Mouse (Mus musculus): ENCODE measurements around the gene Adipoq. TPM values are rescaled to one million over a fixed set of nuclear protein-coding genes. Genes with fewer than 3 reads are reported as not detected.
"Not testable (repeated sequence)": the region's sequence is repeated elsewhere in the genome, so short reads cannot be mapped to it uniquely, and the experiment has no call there.

Adipoq gene
- polyA plus RNA-seq, 1 experiment = 78.4 TPM

DNA sequence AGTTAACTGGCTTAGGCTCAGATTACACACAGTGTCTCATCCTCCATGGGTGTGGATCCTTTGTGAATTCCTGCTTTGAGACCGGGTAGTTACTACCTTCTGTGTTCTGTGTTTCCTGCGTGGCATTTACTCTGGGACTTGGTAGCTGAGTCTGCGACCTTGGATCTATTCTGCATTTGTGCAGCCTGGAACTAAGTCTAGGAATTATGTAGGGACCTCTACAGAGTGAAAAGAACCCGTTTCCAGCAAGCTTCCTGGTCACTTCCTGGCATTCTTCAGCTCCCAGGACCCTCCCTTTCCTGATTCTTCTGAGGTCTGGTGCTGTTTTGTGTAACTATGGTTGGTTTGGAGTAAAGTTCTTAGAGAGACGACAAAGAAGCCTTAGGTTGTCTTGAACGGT is 18.1 kb downstream of the Adipoq start:
- no peak for DNase-seq (ENCODE audit: low spot score)

DNA sequence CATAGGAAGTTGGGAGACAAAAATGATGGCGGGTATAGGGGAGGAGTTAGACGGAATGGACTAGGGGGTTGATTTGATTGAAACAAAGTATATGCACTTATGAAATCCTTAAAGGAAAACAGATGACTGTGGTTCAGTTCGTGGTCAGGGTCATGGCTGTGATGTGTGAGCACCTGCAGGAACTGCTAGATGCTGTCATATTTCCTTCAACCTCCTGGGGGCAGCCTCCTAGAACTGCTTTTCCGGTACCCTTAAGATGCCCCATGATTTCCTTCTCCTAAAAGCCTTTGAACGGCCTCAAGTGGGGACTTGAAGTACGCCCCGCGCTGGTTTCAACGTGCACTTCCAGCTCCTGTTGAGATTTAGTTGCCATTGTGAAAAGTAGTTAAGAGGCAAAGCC is 19.1 kb downstream of the Adipoq start:
- no peak for DNase-seq (ENCODE audit: low spot score)

DNA sequence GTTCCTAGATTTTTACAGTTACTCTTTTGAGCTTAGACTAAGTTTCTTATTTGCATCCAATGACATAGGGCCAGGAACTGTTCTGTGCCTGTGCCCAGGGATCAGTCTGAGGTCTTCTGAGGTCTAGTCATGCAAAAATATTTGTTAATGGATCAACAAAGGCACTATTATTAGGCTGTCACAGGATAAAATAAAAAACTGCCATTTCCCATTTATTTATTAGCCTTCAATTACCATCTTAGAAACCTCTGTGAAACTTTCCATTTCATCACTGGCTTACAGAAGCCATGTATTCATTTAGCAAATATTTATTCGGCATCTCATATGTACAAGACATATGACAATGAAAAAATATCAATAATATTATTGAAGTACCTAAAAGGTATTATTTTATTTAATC is 20.3 kb downstream of the Adipoq start:
- DNase-seq (ENCODE audit: low spot score) = no peak

DNA sequence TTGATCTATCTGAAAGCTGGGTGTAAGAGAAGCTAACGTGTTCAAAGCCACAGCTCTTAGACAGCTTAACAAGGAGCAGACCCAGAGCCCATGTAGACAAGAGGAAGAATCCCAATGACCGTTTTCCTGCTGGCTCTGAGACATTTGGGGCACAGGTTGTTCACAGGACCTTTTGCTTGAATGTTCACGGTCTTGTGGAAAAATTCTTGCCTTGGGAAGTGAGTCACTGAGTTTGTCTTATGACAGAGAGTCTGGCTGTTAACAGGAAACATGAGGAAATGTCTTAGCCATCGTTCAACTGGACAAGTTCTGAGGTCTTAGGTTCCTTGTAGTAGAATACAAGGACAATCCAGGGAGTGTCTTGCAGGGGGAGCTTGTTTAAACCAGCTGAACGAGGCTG is 20.7 kb downstream of the Adipoq start:
- DNase-seq (ENCODE audit: low spot score) = no peak

DNA sequence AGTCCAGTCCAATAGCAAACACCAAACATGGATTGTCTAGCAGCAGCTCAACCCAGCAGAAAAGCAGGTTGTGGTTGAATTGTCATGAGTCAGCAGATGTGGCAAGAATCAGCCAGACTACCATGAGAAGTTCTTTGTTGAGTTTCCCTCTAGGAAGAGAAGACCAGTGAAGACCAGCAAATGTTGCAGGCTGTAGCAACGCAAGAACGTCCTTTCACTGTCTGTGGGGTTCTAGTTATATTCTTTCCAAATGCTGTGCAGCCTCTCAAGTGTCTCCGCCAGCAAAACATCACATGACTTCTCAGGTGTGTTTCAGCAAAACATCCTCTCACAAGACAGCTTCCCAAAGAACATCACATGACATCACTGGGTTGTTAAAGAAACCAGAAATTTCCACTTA is 24.5 kb downstream of the Adipoq start:
- no peak for DNase-seq (ENCODE audit: low spot score)

DNA sequence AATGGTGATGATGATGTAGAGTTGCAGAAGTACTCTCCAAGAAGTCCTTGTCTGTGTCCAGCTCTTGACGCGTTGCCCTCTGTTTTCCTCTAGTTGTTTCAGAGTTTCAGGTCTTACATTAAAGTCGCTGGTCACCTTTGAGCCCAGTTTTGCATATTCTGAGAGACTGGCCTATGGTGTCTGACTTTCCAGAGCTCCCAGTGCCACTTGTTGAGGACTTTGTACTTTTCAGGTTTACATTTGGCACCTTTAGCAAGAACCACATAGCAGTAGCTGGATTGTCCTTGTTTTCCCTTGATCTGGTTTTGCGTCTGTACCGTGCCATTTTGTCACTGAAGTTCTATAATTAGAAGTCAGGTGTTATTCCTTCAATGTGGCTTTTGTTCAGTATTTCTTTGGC is 27.6 kb downstream of the Adipoq start:
- DNase-seq (ENCODE audit: low spot score) = no peak

DNA sequence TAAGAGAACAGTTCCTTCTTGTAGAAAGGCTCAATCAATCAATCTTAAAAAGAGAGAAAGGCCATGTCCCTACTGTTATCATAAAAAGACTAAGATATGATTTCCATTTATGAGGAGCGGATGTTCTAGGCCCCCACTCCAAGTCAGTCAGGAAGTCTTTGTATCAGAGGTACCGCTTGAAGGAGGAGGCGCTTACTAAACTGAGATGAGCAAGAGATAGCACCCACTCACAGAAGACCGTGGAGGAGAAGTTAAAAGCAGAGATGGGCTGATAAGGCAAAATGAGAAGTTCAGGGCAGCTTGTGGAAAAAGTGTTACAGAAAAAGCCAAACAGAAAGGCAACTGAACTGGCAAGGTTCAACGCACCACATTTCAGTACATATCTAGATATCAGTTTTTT is 28.5 kb downstream of the Adipoq start:
- DNase-seq (ENCODE audit: low spot score) = no peak

DNA sequence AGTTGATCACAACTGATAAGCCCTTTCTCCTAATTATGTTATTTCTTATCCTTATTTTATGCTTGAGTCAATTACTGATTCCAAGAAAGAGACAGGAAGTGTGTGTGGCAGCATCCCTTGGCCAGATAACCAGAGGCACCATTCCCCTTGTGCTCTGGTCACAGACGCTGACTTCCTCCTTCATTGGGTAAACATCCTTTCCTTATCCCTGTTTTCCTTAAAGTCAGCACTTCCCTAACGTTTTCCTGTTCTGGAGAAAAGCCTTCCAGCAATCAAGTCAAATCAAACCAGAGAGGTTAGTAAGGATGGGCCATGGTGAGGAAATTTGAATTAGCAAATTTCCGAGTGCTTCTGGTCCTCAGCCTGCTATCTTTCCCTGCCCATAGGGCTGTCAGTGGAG is 29.6 kb downstream of the Adipoq start:
- no peak for DNase-seq (ENCODE audit: low spot score)

DNA sequence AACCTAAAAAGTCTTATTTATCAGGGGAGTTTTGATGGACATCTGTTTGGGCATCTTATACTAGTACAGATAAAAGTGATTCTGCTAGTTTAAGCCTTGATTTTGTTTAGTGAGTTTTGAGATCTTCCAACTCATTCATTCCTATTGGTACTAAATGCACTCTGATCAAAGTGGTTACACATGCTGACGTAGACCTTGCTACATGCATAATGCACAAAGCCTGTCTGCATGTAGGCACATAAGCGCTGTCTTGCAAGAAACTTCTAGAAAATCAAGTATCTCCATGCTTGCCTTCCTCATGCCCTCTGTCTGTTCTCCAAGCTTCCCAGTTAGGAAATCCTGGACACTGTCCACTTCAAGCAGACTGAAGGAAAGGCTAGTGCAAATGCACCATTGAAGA is 31.5 kb downstream of the Adipoq start:
- no peak for DNase-seq (ENCODE audit: low spot score)

DNA sequence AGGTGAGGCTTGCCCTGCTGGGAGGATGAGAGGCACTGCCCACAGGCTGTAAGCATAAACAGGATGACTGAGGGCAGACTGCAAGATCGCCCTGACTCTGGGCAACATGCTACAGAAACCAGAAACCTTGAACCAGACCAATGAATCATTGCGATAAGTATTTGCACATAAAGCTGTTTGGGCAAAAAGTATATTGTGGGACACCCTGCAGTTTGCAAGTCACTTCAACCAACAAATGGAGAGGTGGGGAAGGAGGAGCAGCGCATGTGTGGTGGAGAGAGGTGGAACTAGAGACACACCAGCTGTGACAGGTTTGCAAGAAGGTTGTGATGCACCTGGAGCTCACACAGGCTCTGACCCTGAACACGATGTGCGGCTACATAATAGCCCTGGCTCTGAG is 32.5 kb downstream of the Adipoq start:
- DNase-seq (ENCODE audit: low spot score) = no peak

DNA sequence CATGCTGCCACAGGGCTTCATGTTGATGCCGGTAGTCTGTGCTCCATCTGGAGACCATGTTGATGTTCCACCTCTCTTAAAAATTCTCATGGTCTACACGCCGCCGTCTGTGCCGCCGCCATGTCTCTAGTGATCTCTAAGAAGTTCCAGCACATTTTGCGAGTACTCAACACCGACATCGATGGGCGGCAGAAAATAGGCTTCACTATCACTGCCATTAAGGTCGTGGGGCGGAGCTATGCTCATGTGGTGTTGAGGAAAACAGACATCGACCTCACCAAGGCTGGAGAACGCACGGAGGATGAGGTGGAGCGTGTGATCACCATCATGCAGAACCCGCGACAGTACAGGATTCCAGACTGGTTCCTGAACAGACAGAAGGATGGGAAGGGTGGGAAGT is 33.1 kb downstream of the Adipoq start:
- DNase-seq (ENCODE audit: low spot score) = not testable (repeated sequence)

DNA sequence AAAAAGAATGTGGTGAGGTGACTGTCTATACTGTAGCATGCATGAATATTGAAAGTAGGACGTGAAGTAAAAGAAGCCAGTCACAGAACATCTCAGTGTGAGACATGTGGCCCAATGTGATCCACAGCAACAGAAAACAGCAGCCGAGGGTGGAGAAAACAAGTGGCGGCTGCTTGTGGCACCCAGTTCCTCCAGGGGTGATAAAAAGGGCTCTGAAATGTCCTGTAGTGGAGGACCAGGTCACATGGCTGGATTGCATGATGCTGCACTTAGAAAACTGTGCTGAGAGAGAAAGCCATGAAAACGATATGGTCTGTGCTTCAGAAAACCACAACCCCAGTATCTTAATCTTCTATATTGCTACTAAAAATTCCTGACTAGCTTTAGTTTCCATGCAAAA is 34.7 kb downstream of the Adipoq start:
- DNase-seq (ENCODE audit: low spot score) = no peak

DNA sequence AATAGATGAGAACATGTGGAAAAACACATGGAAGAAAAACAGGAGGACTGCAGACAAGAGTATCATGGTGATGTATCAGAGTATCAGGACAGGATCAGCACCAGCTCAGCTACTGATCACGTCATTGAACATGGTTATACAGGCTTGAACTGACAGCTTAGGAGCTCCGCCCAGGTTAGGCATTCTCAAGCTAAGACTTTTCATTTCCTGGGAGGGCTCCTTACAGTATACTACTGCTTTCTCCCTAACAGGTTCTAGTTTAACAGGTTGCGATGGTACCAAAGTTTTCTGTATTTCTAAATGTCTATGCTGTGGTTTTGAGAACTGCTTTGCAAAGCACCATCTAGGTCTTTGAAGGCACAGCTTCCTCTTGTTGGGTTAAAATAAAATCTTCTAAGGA is 35.2 kb downstream of the Adipoq start:
- no peak for DNase-seq (ENCODE audit: low spot score)

DNA sequence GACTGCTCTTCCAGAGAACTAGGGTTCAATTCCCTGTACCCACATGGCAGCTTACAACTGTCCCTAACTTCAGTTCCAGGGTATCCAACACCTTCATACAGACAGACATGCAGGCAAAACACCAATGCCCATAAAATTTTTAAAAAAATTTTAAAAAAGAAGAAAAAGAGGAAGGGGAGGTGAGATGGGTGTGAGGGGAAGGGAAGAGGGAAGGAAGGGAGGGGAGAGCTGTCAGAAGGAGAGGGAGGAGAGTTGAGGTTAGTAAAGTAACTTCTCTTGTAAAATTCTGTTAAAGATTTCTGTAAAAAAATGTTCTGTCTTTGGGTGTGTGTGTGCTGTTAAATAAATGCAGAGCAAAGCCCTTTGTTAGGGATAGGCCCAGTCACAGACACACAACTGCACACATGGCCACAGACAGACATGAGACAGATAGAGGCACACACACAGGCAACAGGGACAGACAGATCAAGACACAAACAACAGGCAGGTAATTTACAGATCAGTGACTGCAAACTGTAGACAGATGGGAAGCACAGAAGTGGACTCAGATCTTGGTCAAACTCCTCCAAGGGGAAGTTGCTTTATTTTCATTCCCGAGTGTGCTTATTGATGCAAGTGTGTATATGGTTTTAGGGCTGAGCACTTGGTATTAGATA is 35.7 kb downstream of the Adipoq start:
- no peak for DNase-seq (ENCODE audit: low spot score)

DNA sequence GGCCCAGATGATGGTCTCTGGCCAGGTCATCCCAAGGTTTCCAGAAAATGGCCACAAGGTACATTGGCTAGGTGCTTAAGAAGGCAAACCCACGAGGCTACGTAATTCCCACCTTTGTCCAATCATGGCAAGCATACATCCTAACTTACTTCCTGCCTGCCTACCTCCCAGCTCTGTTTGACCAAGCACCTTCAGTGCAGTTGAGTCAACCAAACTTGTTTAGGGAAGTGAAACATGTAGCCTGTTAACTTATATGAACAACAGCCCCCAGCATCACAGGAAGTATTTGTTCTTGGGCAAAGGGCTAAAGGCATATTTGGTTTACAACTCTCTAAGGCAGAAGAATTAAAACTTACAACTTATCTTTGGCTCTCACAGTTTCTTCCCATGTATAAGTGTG is 39.5 kb downstream of the Adipoq start:
- DNase-seq (ENCODE audit: low spot score) = no peak

DNA sequence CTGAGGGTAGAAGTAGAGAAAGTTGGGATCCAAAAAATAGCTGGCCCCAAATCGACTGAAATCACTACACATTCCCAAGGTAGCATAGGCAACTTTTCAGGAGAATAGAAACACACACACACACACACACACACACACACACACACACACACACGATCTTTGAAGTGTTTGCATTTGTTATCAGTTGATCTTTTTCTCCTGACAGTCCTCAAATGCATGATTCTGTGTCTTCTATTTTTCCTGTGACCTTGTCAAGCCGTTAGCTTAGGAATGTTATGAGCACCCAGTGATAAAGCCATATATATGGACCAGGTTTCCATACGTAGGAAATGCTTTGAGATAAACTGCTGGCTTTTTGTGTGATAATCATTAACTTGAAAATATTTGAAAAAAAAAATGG is 40.1 kb downstream of the Adipoq start:
- no peak for DNase-seq (ENCODE audit: low spot score)

DNA sequence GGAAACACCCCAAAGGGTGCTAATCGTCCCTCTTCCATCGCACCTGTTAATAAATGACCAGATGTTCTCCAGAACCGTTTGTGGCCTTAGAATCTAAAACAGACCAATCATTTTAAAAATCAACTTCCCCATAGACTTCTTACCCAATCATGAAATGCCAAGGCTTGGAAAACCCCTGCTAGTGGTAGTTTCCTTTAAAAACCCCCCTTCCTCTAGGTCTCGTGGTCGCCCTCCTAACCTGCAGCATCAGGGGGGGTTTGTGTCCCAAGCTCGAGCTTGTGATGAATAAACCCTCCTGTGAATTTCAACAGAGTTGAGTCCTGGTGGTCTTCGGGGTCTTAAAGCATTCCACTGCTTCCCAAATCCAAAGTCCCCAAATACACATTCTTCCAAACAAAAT is 41.6 kb downstream of the Adipoq start:
- no peak for DNase-seq (ENCODE audit: low spot score)

DNA sequence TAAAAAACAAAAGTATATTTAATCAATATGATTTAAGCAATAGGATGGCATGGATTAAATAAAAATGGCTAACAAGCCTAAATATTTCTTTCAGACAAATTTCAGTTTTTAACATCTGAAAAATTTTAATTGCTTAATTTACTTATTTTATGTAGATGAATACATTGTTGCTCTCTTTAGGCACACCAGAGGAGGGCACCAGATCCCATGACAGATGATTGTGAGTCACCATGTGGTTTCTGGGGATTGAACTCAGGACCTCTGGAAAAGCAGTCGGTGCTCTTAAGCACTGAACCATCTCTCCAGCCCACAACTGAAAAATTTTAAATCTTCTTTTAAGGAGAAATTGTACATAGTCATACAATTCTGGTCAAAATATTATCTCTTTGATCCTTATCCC is 43.3 kb downstream of the Adipoq start:
- no peak for DNase-seq (ENCODE audit: low spot score)

DNA sequence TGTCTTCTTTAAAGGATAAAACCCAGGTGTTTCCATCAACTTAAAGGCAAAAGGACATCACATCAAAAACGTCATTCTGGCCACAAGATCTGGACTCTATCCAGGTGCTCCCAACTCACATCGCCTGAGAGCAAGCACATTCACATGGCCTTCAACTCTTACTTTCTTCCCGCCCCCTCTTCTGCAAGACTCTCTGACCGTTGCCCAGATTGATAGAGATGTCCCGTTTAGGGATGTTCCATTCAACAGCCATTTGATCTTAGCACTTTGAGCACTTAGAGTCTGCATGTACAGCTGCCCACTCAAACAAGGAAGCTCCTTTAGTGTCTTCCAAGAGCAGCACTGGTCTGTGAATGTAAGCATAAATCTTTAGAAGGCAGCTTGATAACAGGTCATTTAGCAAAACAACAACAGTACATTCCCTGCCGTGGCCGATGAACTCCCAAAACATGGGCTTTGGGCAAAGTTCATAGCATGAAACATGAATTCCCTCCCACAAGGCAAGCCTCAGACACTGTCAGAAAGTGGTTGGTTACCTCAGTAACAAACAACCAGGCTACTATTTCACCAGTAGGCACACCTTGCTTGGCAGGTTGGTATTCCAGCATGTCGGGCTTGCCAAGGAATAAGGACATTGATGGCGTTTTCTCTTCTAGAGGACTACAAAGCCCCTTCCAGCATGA is 45.4 kb downstream of the Adipoq start:
- DNase-seq (ENCODE audit: low spot score) = no peak

DNA sequence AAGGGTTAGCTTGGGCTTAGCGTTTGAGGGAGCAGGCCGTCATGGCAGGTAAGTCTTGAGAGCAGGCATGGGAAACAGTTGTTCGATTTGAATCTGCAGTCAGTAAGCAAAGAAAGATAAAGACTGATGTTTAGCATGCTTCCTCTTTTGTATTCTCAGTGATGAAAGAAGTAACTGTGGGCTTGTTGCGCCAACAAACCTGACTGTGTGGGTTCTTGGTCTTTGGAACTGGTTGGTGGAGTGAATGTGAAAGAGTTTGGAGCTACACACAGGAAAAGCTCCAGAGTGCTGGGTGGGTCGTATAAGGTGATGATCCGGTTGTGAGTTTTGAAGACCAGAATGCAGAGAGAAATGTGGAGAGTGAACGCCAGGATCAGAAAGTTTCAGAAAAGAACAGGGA is 49.3 kb downstream of the Adipoq start:
- no peak for DNase-seq (ENCODE audit: low spot score)

DNA sequence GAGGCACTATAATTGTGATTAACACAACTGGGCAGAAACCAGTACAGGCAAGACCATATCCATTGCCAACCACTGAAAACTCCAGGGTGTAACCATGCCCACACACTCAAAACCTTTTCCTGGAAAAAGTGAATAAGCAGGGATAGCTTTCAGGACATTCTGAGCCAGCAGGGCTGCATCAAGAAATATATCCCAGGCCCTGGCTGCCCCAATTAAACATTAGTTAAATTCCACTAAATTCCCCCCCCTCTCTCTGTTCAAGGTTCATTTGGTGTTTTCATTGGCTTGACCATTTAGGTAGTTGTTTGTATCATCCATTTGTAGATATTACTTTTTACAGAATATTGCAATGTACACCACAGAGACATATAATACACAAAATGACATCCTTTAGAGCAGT is 50.0 kb downstream of the Adipoq start:
- DNase-seq (ENCODE audit: low spot score) = no peak

DNA sequence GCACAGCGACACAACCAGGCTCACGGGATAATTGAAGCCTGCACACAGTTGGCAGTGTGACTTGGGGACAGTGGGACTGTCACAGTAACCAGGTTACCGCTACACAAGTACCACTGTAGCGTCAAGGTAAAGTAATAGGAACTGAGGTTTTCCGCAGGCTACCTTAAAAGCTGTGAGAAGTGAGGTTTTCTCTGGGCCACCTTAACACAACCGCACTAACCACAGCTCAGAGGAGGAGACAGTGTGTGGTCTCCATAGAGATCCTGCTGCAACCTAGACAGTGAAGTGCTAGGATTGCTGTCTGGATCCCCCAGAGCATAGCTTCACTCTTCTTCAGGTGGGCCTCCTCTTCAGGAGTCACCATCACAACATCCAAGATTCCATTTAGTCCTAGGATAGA is 50.5 kb downstream of the Adipoq start:
- no peak for DNase-seq (ENCODE audit: low spot score)

DNA sequence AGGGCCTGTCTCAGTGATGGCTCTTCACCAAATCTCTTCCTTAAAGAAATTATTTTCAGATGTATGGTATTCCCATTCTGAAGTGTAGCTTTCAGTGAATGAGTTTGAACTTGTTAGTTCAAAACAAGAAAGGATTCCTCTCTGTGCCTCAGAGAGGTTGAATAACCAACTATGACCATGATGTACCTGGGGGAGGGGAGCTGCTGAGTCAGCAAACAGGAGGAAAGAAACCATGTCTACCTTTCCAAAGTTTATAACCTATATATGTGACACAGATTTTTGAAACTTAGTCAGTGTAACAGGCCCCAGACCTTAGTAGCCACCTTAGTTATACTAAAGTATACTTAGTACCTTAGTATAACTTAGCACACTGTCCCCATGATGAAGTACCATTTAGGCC is 55.2 kb downstream of the Adipoq start:
- no peak for DNase-seq (ENCODE audit: low spot score)

All from urinary bladder, adult 2 months (tissue).